Mouse (Mus musculus) layer of hippocampus, postnatal 36 days (tissue): ENCODE data around the gene Rcor3. TPM values are rescaled to one million over a fixed set of nuclear protein-coding genes. Genes with fewer than 3 reads are reported as not detected.
A peak's percentile ranks its signal among the peaks of the same experiment; 100 is the strongest.

Experiments used
- DNase-seq, 2 experiments: peaks; one replicate each; pipeline ENCODE4 v3.0.0; 2022
- total RNA-seq, 2 experiments: library from RNA; stranded (reverse); gene quantifications; 2 replicates each; pipeline ENCODE4 v1.2.3; 2021

The Rcor3 gene
- total RNA-seq, 2 experiments from 2014 or later: 46.1 to 52.7 TPM

DNA sequence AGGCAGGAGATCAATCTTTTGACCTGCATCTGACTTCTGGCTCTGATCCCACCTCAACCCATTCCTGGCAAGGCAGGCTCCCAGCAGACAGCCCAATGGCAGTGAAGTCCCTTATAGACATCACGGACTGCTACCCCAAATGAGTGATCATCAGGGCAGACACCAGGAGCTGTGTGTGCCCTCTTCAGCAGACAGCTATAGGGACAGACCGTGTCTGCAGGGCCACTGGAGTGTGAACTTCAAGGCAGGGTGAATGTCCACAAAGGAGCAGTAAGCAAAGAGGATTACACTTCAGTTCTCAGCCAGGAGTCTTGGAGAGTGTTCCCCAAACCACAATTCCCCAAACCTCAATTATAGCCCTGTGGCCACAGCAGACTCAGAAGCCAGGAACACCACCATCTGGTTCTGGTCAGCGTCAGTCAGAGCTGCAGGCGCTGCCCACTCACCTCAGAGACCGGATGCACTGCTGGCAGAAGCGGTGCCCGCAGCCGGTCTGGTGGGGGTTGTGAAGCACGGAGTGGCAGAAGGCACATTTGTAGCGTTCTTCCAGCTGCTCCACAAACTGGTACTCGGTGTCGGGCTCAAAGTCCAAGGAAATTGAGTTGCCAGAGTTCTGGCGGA, 67.8 kb downstream of the Rcor3 start:
- peak in 1 of 2 experiments; percentile 43 for DNase-seq

DNA sequence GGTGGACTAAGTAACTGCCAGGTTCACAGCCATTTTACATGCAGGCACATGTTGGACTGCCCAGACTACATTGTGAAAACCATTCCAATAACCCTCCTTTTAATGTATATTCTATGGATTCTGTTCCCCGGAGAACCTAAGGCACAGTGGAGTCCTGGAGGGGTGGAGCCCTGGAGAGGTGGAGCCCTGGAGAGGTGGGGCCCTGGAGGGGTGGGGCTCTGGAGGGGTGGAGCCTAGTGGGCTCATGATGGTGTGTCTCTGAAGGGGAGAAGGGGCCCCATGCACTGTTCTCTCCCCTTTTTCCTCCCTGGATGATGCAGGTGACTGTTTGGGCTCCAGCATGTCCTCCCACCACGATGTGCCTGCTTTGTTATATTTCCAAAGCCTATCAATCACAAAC, 69.7 kb downstream of the Rcor3 start:
- no peak for DNase-seq

DNA sequence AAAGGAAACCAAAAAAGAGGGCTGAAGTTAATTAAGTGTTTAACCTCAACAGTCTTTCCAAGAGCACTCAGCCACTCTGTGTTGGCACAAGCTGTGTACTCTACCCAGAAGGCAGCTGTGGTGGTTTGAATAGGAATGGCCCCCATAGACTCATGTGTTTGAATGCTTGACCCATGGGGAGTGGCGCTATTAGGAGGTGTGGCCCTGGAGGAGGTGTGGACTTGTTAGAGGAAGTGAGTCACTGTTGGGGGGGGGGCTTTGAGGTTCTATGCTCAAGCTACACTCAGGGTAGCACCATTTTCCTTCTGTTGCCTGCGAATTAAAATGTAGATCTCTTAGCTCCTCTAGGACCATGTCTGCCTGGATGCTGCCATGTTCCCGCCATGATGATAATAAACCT, 70.9 kb downstream of the Rcor3 start:
- DNase-seq: no peak

DNA sequence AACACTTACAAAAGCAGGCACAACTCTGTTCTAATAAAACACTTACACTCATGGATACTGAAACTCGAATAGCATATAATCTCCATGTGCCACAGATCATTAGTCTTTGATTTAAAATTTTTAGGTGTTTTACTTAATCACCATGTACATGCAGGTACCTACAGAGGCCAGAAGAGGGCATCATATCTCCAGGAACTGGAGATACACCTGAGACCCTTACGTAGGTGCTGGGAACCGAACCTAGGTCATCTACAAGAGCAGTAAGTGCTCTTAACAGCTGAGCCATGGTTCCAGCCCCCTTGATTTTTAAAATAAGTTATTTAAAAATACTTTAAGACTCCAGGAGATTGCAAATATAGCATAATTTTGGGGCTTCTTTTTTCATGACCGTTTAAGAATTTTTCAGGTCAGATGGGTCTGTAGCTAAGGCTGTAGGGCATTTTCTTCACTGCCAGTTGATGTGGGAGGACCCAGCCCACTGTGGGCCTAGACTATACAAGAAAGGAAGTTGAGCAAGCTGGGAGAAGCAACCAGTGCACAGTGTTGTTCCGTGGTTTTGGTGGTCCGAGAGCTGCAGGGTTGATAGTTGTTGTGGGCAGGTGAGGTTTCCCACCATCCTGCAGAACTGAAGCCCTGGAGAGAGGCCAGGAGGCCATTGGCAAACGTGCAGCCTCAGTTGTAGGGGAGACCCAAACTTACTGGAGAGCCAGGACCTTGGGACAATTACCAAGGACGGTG, 74.5 kb downstream of the Rcor3 start:
- no peak for DNase-seq

DNA sequence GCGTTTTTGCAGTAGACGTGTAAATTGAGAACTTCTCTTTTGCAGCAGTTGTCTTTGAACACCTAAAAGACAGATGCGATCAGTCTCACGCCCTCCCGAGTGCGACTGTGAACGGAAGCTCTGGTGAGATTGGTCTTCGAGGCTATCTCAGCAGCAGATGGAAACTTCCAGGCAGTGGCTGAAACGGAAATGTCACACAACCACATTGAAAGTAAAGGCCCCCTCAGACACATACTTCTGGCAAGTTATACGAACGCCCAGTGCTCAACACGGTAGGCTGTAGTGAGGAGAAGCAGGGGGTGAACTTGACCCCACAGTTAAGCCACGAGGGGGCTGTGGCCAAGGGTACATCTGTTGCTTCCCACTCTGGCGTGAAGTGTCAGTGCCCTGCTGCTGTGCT, 75.2 kb downstream of the Rcor3 start:
- no peak for DNase-seq

DNA sequence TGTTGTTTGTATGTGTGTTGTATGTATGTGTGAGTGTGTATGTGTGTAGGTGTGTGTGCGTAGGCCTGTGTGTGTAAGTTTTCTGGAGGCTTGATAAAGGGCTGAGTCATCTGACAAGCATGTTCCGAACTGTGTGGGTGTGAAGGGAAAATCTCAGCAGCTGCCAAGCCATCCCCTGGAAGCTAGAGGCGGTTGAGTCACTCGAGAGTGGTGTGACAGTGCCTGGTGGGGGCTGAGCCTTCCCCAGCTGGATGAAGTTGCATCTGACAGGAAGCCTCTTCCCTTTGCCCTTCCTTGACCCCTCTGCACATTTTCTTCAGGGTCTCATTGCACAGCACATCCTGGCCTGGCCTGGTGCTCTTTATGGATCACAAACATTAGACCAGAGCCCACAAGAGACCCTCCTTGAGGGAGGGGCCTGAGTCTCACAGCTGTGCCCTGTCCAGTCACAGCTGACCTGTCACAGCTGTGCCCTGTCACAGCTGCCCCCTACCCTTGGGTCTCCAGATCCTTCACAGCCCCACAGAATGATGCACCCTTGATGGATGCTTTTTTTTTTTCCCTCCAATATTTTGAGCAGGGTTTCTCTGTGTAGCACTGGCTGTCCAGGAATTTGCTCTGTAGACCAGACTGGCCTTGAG, 76.1 kb downstream of the Rcor3 start:
- peak; percentile 60 to 67 for DNase-seq

DNA sequence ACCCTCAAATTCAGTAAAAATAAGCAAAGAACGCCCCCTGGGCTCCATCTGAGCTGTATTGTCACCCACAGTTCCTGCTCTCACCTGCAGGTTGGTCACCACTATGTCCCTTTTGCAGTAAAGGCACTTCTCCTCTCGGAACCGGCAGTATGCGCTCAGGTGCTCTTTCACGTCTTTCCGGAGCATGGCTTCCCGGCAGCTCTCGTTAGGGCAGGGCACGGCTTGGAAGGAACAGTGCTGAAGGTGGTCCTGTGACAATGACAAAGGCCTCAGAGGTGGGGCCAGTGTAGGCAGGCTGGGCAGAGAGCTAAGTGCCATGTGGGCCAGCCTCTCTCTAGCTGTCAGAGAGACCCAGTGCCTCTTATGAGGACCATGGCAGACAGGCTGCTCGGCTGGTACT, 79.0 kb downstream of the Rcor3 start:
- no peak for DNase-seq

DNA sequence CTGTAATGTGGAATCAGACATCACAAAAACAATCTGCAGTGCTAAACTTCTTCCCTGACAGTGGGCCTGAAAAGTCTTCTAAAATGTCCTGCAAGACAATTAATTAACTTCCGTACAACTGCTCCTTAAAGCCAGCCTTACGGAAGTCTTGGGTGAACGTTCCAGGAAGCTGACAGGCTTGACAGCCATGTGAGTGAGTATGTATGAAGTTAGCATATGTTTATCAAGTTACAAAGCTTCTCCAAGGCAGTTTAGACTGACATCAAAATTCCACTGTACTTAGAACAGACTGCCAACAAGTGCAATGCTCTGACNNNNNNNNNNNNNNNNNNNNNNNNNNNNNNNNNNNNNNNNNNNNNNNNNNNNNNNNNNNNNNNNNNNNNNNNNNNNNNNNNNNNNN, 84.1 kb downstream of the Rcor3 start:
- DNase-seq: no peak

DNA sequence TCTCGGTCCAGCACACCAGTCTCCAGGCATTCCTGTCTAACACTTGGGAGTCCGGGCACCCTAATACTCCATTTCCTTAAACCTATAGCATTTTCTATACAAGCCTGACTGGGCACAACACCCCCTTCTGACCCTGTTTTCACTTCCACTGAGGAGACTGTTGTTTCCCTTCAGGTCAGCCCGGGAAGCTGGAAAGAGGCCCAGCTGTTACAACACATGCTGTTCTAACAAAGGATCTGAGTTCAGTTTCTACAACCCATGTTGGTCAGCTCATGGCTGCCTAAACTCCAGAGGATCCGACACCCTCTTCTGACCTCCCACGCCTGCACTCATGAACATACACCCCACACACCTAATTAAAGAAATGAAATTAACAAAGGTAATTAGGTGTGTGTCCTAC, 84.9 kb downstream of the Rcor3 start:
- DNase-seq: no peak

DNA sequence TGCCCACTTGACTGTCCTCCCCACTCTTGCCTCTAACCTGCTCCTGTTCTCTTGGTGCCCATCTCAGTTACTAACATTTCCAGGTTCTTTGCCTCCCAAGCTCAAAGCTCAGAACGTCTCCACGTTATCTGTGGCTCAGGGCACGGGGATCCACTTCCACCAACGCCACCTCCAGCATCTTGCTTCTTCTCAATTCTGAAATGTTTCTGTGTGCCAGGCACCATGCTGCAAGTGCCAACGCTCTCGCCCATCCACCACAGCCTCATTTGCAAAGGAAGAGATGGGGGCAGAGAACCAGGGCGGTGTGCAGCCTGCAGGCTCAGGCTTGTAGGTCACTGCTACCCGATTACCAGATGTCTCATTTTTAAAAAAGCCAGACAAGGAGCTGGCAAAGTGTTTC, 85.4 kb downstream of the Rcor3 start:
- DNase-seq: no peak

Other genes with a start within 250 kb of the Rcor3 start
- gene Slc30a1, start 231.3 kb downstream of the Rcor3 start, total RNA-seq: 10 to 100 TPM; 32.2 to 33.7 TPM
- gene Rd3, start 160.7 kb downstream of the Rcor3 start, total RNA-seq: under 1 TPM; 0.22 to 0.51 TPM
- gene Traf5, start 45.5 kb downstream of the Rcor3 start, total RNA-seq: 1 to 10 TPM; 2.5 to 2.8 TPM
- 10 to 100 TPM; 37.4 to 39.1 TPM for gene Kcnh1, start 52.7 kb upstream of the Rcor3 start, total RNA-seq